Mouse (Mus musculus): ENCODE results near the gene Kras. TPM values are rescaled to one million over a fixed set of nuclear protein-coding genes. Genes with fewer than 3 reads are reported as not detected.

The Kras gene
- total RNA-seq, 2 experiments from 2014 or later = 35.0 to 37.7 TPM

DNA sequence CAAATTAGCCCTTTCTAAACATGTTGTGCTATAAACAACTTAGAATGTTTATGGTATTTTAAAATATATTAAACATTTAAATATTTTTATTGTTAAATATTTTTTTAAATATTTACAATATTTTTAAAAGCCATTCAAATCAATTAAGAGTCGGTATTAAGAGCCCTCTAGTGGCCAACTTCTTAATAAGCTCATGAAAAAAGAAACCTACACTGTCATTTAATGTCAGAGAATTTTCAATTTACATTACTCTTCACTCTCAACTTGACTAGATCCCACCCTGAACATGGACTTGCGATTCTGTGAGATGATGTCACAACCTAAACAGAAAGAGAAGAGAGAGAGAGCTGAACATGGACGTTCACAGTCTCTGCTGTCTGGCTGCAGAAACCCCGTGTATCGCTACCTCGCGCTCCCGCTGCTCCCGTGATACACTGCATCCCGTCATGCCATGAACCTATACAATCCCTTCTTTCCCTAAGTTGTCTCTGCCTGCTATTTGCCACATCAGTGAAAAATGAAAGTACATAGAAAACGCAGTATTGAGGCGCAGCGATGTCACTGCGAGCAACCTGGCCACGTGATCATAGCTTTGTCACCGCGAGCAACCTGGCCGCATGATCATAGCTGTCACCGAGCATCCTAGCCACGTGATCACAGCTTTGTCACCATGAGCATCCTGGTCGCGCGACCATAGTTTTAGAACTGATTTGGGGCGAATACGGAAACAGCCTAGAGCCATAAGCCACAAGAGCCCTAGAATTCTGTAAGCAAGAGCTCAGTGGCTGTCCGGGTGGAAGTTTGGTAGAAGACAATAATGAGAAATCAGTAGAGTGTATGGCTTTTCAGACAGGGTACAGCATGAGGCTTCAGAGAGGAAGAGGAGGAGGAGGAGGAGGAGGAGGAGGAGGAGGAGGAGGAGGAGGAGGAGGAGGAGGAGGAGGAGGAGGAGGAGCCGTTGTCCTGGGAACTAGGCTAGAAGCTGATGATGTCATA lies 62.6 kb downstream of the Kras start:
- peak in 1 of 2 experiments; percentile 55 for DNase-seq

DNA sequence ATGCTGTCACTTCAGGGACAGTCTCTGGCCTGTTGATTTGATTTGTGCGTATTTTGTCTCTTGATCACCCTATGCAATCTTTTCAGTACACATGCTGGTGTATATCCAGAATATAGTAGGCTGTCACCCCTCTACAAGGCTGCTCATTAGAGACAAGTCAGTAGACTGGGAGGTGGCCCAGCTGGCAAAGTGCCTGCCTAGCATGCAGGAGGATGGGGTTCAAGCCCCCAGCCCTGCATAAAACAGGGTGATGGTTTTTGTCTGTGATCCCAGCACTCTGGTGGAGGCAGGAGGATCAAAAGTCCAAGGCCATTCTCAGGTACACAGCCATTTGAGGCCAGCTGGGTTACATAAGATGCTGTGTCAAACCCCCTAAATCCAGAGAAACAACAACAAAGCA lies 63.9 kb downstream of the Kras start:
- DNase-seq = no peak

DNA sequence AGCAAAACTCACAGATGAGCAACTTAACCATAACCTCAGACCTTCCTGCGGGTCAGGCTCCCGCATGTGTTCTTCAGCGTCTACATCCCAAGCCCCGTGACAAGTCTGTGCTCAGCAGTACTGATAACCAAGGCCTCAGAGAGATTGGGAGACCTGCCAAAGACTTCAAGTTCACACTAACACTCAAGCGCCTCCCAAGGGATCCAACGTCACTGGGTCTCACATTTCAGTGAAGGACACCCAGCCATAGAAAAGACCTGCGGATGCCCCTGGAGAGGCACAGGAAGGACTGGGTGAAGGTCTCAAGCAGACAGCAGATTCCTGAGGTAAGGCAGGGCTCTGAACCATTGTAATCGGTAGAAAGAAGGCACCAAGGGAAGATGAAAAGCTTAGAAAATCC lies 68.0 kb downstream of the Kras start:
- DNase-seq = peak; percentile 81 to 85

DNA sequence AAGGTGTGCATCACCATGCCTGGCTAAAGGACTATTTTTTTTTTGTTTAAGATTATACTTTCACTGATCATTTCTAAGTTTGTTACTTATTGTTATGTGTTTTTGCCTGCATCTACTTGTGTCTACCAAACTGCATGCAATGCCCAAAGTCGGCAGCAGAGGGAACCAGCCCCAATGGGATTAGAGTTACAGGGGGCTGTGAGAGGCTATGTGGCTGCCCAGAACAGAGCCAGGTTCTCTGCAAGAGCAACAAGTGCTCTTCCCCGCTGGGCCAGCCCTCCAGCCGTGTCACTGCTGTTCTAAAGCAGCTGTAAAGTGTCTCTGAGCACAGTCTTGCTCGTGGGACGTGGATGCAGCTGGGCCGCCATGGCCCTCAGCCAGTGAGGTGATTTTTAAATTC lies 70.4 kb downstream of the Kras start:
- peak in 1 of 2 experiments; percentile 76 for DNase-seq

DNA sequence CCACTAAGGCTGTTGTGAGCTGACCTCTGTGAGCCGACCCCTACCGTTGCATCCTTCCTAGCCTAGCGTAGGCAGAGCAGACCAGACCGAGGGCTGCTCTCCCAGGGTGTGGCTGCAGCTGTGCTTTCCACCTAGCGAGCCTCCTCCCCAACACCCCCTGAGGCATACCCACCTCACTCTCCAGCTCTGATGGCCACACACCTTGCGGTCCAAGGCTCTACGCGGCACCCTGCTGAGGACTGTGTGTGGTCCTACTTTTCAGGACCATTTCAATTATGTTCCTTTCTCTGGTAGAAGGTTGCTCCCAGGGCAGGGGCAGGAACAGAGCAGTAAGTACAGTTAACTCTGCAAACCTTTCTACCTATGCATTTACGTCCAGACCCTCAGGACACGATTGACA lies 73.6 kb downstream of the Kras start:
- no peak for DNase-seq

DNA sequence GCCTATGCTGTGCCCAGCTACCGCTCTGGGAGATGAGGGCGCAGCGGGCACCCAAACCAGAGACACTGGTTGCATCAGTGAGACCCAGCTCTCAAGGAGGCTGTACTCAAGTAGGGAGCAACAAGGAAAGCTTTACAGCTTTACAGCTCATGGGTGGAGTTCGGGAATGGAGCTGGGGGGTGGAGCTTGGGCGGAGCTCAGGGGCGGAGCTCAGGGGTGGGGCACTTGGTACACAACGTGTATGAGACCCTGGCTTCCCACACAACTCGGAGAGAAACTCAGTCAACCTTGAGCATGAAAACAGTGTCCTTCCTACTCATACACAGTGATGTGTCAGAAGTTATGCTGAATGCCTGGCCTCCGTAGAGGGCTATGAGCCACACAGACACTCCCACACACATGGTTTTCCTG lies 74.5 kb downstream of the Kras start:
- DNase-seq = no peak

DNA sequence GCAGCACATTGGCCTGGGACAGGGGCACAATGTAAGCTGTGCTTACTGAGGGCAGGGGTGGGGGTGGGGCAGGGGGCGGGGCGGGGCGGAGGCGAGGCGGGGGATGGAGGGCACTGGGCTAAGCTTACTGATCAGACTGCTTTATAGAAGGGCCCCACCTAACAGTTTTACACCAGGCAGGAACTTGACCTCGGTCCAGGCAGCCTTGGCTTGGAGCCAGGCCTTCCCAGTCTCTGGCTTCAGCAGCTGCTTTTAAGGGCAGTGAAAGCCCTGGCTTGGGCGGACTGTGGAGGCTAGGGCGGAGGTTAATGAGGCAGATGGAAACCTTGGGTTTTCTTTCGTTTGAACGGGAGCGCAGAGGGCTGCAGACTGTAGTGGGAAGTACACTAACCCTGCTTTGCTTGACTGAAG lies 76.3 kb downstream of the Kras start:
- peak; percentile 90 to 92 for DNase-seq

DNA sequence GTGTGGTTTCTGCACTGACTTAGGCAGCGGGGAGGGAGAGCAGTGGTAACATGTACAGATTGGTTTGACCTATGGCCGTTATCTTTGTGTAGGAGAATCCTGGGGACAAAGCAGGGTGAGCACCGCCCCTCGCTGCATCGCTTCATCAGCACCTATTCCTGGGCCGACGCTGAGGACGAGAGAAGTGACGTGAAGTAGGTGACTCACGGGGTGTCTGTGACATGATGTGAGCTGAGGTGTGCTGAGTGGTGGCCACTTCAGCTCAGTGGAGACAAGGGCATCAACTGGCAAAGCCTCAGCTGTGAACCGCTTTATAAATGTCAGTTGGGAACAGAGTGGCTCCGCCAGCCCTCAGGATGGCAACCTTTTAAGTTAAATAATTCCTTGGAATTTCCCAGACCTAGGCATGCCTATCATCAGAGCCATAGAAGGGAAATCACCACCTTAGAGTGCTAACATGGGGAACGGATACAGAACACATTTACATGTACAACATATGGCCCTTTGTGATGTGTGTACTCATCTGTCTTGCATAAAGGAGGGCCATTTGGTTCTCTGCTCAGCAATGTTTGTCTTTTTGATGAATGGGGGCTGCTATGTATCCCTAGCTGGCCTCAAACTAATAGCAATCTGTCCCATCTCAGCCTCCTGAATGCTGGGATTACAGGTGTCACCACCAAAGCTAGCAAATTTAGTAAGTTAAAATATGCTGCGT lies 78.0 kb downstream of the Kras start:
- no peak for DNase-seq

Other genes starting within 250 kb of the Kras start
- gene Bcat1, start 174.1 kb downstream of the Kras start, total RNA-seq (2021) = 1 to 10 TPM in 1 of 2 experiments, under 1 TPM in 1; 0.46 to 1.1 TPM
- 1 to 10 TPM; 1.3 to 4.2 TPM for gene Lrmp, start 134.6 kb downstream of the Kras start, total RNA-seq (2021)
- 1 to 10 TPM; 1.2 TPM for gene Casc1, start 39.2 kb downstream of the Kras start, total RNA-seq (2021)
- 100 to 1,000 TPM; 120 to 131 TPM for gene Etfrf1, start 39.1 kb downstream of the Kras start, total RNA-seq (2021)

All from heart, adult 18-20 months (tissue).